Mouse (Mus musculus) forebrain, embryonic 12.5 days (tissue): ENCODE data around the gene Cpne9. TPM values are rescaled to one million over a fixed set of nuclear protein-coding genes. Genes with fewer than 3 reads are reported as not detected.

Experiments used
- ATAC-seq: fragments of 200-750 bp; cut with Nextera tagmentation; 2 replicates; pipeline ENCODE4 v1.8.0; 2017; ENCODE audit warnings: moderate TSS enrichment; ENCODE audit not compliant: low FRiP score
- H3K27ac ChIP-seq: fragments of 300-500 bp; sonication (generic); 2 replicates; pipeline ENCODE4 v1.5.1; 2016; ENCODE audit warnings: mild to moderate bottlenecking
- H3K27me3 ChIP-seq: fragments of 300-500 bp; sonication (generic); 2 replicates; pipeline ENCODE4 v1.6.1; 2016; ENCODE audit warnings: mild to moderate bottlenecking
- H3K36me3 ChIP-seq: fragments of 300-500 bp; sonication (generic); replicated peaks from 2 replicates; pipeline ENCODE4 v1.6.1; 2016; ENCODE audit warnings: mild to moderate bottlenecking
- H3K4me1 ChIP-seq: fragments of 300-500 bp; sonication (generic); 2 replicates; pipeline ENCODE4 v1.6.1; 2016
- H3K4me2 ChIP-seq: fragments of 300-500 bp; sonication (generic); 2 replicates; pipeline ENCODE4 v1.6.1; 2016; ENCODE audit warnings: mild to moderate bottlenecking, moderate library complexity
- H3K4me3 ChIP-seq: fragments of 300-500 bp; sonication (generic); replicated peaks from 2 replicates; pipeline ENCODE4 v1.5.1; 2016; ENCODE audit warnings: mild to moderate bottlenecking
- H3K9ac ChIP-seq: fragments of 300-500 bp; sonication (generic); 2 replicates; pipeline ENCODE4 v1.6.1; 2016; ENCODE audit warnings: mild to moderate bottlenecking
- H3K9me3 ChIP-seq: fragments of 300-500 bp; sonication (generic); 2 replicates; pipeline ENCODE4 v1.6.1; 2016
- WGBS: fragments of 180-500 bp; shearing (Covaris S2); methylation state at CpG from one replicate; pipeline ENCODE4 v1.1.7; 2016; 5-methylcytosine and 5-hydroxymethylcytosine counted together
- polyA plus RNA-seq: library from polyadenylated mRNA; unstranded; fragments of >200 nt; fragmentation: Nextera tagmentation; extraction: Ambion mirVana; gene quantifications from 2 replicates; pipeline ENCODE4 v1.2.1, GENCODE M21; 2016

The Cpne9 gene
- polyA plus RNA-seq = 0.22 and 0.34 TPM in 2 replicates

GRCm38 (mm10) chr6:113282101-113282802 is at the start of gene Cpne9:
Cpne9 (plus strand) TSS chr6:113282307.
- WGBS = 1% methylated on average over 37 of the region's 37 CpGs
- Histone ChIP-seq H3K9me3 (no peaks in the 10 kb centered on the region), H3K4me1 (peaks cover 14% of the 10 kb centered on the region), H3K27ac (no peak within 1 kb of the TSS), H3K4me3 (peak within 1 kb of the TSS; percentile 30), H3K4me2 (peak within 1 kb of the TSS; percentile 48), H3K36me3 (peaks cover 26% of the 10 kb centered on the region), H3K9ac (peak within 1 kb of the TSS; percentile 38), H3K27me3 (peaks cover 53% of the 10 kb centered on the region)
- ATAC-seq = peak; percentile 78

- 76% methylated on average over 5 of the region's 5 CpGs for WGBS
- Histone ChIP-seq H3K27ac (no peak overlapping the region), H3K27me3 (no peaks in the 10 kb centered on the region), H3K4me3 (no peak overlapping the region), H3K9ac (no peak overlapping the region), H3K9me3 (no peaks in the 10 kb centered on the region; the same call in 1 of the 2 replicates), H3K36me3 (peaks cover under 1% of the 10 kb centered on the region), H3K4me1 (peaks cover 17% of the 10 kb centered on the region), H3K4me2 (no peak overlapping the region)
- no peak for ATAC-seq
Observed at GRCm38 (mm10) chr6:113235141-113235540, 47.0 kb upstream of the Cpne9 start.

GRCm38 (mm10) chr6:113237542-113238270 is 44.4 kb upstream of the Cpne9 start, which contains the start of gene Mtmr14:
Mtmr14 (plus strand) TSS chr6:113237843.
- peak within 1 kb of the TSS; percentile 98 for H3K4me3 ChIP-seq
- H3K9ac ChIP-seq = peak within 1 kb of the TSS; percentile 86
- H3K4me1 ChIP-seq = peaks cover 17% of the 10 kb centered on the region
- under 1% methylated on average over 55 of the region's 55 CpGs for WGBS
- peak within 1 kb of the TSS; percentile 79 for H3K27ac ChIP-seq
- ATAC-seq = peak; percentile 100
- H3K36me3 ChIP-seq = peaks cover 16% of the 10 kb centered on the region
- H3K9me3 ChIP-seq = no peaks in the 10 kb centered on the region
- peak within 1 kb of the TSS; percentile 93 for H3K4me2 ChIP-seq
- no peaks in the 10 kb centered on the region for H3K27me3 ChIP-seq

DNA sequence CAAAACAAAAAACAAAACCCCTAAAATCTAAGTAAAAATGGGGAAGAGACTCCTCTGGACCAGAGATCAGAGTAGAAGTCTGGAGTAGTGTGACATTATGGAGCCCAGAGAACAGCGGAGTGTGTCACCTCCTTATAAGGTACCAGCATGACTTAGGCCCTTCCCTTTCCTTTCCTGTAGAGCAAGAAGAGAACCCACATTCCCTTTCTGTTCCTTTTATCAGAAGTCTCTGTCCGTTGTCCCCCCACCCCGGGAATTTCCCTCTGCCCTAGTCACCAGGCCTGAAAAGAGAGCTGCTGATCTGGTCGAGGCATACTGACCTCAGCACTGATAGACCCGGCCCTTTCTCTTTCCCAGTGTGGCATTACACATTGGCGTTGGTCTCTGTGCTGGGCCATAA is 43.7 kb upstream of the Cpne9 start:
- Histone ChIP-seq H3K9me3 (no peaks in the 10 kb centered on the region), H3K27ac (no peak overlapping the region), H3K27me3 (no peaks in the 10 kb centered on the region), H3K4me1 (peaks cover 19% of the 10 kb centered on the region), H3K36me3 (peaks cover 21% of the 10 kb centered on the region), H3K4me2 (peak overlapping the region; percentile 93), H3K9ac (peak overlapping the region; percentile 86), H3K4me3 (peak overlapping the region; percentile 98)
- ATAC-seq = no peak
- 45% methylated on average over 6 of the region's 6 CpGs for WGBS

DNA sequence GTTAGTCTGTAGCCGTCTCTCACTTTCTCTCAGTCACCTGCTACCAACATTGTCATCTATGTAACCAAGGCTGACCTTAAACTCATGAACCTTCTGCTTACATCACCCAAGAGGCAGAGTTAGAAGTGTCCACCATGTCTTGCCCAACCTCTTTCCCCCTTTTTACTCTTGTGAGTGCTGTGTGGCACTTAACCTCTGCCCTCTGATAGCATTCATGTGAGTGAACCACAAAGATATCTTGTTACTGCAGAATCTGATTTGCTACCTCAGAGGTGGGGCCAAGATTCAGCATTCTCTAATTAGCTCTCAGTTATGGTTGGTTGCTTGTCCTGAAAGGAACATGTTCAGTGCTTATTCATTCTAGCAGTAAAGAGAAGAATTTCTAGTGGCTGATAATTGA is 39.4 kb upstream of the Cpne9 start:
- Histone ChIP-seq H3K9me3 (no peaks in the 10 kb centered on the region), H3K27me3 (no peaks in the 10 kb centered on the region), H3K27ac (no peak overlapping the region), H3K9ac (no peak overlapping the region), H3K36me3 (peaks cover 32% of the 10 kb centered on the region), H3K4me3 (no peak overlapping the region), H3K4me1 (peaks cover 16% of the 10 kb centered on the region), H3K4me2 (no peak overlapping the region)
- 83% methylated on average over 1 of the region's 1 CpGs for WGBS
- no peak for ATAC-seq

DNA sequence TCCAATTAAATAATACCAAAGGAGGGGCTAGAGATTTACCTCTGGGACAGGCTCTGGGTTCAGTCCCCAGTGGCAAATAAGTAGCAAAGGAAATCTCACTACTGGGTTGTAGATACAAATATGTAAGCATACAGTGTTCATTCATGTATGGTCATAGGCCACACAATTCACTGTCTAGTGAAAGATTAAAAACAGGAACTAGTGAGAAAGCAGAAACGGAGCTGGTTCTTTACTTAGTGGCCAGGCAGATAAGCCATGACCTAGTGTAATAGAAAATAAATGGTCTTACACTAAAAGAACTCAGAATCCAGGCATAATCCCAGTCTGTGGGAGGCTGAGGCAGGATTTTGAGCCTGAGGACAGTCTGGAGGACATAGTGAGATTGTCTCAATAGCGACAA is 36.5 kb upstream of the Cpne9 start:
- H3K27me3 ChIP-seq = no peaks in the 10 kb centered on the region
- no peak overlapping the region for H3K27ac ChIP-seq
- no peak overlapping the region for H3K9ac ChIP-seq
- H3K4me1 ChIP-seq = 0 out of 2 replicates have a peak, but pooled peaks cover 2% of the 10 kb centered on the region
- H3K9me3 ChIP-seq = no peaks in the 10 kb centered on the region
- peaks cover 46% of the 10 kb centered on the region for H3K36me3 ChIP-seq
- no peak for ATAC-seq
- no peak overlapping the region for H3K4me3 ChIP-seq
- H3K4me2 ChIP-seq = no peak overlapping the region
- 90% methylated on average over 2 of the region's 2 CpGs for WGBS

- Histone ChIP-seq H3K9ac (no peak overlapping the region), H3K27me3 (no peaks in the 10 kb centered on the region), H3K4me3 (no peak overlapping the region), H3K4me2 (no peak overlapping the region), H3K27ac (no peak overlapping the region), H3K4me1 (no peaks in the 10 kb centered on the region), H3K9me3 (no peaks in the 10 kb centered on the region), H3K36me3 (peaks cover 63% of the 10 kb centered on the region)
- WGBS = 89% methylated on average over 5 of the region's 5 CpGs
- no peak for ATAC-seq
Observed at GRCm38 (mm10) chr6:113250786-113251185, 31.3 kb upstream of the Cpne9 start.

- Histone ChIP-seq H3K27me3 (no peaks in the 10 kb centered on the region), H3K36me3 (peaks cover 73% of the 10 kb centered on the region)
Observed at GRCm38 (mm10) chr6:113251921-113252320, 30.2 kb upstream of the Cpne9 start.

GRCm38 (mm10) chr6:113254899-113255298 is 27.2 kb upstream of the Cpne9 start:
- Histone ChIP-seq H3K4me1 (no peaks in the 10 kb centered on the region), H3K4me3 (no peak overlapping the region), H3K9me3 (no peaks in the 10 kb centered on the region), H3K27ac (no peak overlapping the region), H3K36me3 (peaks cover 87% of the 10 kb centered on the region), H3K4me2 (no peak overlapping the region), H3K27me3 (no peaks in the 10 kb centered on the region), H3K9ac (no peak overlapping the region)
- ATAC-seq = no peak

More at GRCm38 (mm10) chr6:113251921-113252320, 30.2 kb upstream of the Cpne9 start:
- Histone ChIP-seq H3K27ac (no peak overlapping the region), H3K4me1 (no peaks in the 10 kb centered on the region), H3K9me3 (no peaks in the 10 kb centered on the region), H3K4me3 (no peak overlapping the region), H3K4me2 (no peak overlapping the region), H3K9ac (no peak overlapping the region)
- ATAC-seq = no peak

DNA sequence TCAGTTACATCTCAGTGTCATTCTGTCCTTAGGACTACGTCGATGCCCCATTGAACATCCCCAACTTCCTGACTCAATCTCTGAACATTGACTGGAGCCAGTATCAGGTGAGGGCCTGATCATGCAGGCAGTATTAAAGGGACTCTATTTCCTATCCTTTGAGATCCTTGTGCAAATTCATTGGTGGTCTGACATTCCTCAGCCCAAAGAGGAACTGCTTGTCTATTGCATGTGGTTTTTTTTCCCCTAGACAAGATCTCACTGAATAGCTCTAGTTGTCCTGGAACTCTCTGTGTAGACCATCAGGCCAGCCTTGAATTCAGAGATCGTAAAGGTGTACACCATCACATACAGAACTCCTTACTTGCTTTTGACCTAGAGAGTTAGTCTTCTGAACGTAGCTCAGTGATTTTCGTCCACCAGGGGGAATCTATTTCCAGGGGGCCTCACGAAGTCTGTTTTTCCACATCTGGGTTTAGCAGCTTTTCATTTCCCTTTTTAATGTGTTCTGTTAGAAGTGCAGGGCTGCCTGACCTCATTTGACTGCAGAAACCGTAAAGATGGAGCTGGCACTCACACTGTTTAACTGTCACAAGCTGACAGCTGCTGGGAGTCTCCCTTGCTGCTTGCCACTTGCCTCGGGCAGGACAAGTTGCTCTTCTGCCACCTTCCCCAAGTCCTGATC is 20.8 kb upstream of the Cpne9 start:
- no peak for ATAC-seq
- H3K4me1 ChIP-seq = no peaks in the 10 kb centered on the region
- no peaks in the 10 kb centered on the region for H3K27me3 ChIP-seq
- no peak overlapping the region for H3K27ac ChIP-seq
- no peaks in the 10 kb centered on the region for H3K9me3 ChIP-seq
- peaks cover 94% of the 10 kb centered on the region for H3K36me3 ChIP-seq
- H3K4me3 ChIP-seq = no peak overlapping the region
- H3K9ac ChIP-seq = no peak overlapping the region
- 86% methylated on average over 8 of the region's 8 CpGs for whole genome bisulfite sequencing
- H3K4me2 ChIP-seq = no peak overlapping the region

DNA sequence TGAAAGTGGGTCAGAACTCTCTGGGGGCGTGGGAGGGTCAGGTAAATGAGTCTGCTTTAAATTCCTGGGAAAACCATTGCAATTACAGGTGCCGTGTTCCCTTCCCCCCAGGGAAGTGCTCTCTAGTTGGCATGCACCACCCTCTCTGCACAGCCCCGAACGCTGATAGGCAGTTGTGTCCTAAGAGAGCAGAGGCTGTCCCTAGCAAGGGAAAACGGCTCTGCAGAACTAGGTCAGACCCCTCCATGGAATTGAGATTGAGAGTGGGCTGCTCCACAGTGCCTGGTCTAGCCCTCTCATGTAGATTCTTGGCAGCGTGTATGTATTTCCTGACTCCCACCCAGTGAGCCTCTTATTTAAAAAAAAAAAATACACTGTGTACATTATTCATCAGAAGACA is 18.6 kb upstream of the Cpne9 start:
- Histone ChIP-seq H3K36me3 (peaks cover 97% of the 10 kb centered on the region), H3K4me1 (no peaks in the 10 kb centered on the region), H3K4me3 (no peak overlapping the region), H3K27me3 (no peaks in the 10 kb centered on the region), H3K9me3 (no peaks in the 10 kb centered on the region), H3K9ac (no peak overlapping the region), H3K4me2 (no peak overlapping the region), H3K27ac (no peak overlapping the region)
- no peak for ATAC-seq
- WGBS = 90% methylated on average over 6 of the region's 6 CpGs

- no peak for ATAC-seq
- Histone ChIP-seq H3K4me1 (no peaks in the 10 kb centered on the region), H3K9me3 (no peaks in the 10 kb centered on the region), H3K4me3 (no peak overlapping the region), H3K36me3 (peaks cover 97% of the 10 kb centered on the region), H3K27me3 (no peaks in the 10 kb centered on the region), H3K4me2 (no peak overlapping the region), H3K9ac (no peak overlapping the region), H3K27ac (no peak overlapping the region)
- 94% methylated on average over 8 of the region's 8 CpGs for WGBS
Observed at GRCm38 (mm10) chr6:113264429-113264828, 17.7 kb upstream of the Cpne9 start.
